Mouse (Mus musculus) kidney, embryonic 14.5 days (tissue): Measurements from ENCODE around the gene Ndufb10. TPM values are rescaled to one million over a fixed set of nuclear protein-coding genes. Genes with fewer than 3 reads are reported as not detected.

Experiments used
- ATAC-seq: fragments of 200-750 bp; cut with Nextera tagmentation; 2 replicates; pipeline ENCODE4 v1.8.0; 2017; ENCODE audit warnings: moderate number of reproducible peaks, mild to moderate bottlenecking, moderate TSS enrichment, moderate library complexity; ENCODE audit not compliant: low FRiP score, low TSS enrichment
- H3K27ac ChIP-seq: fragments of 300-500 bp; sonication (generic); 2 replicates; pipeline ENCODE4 v1.5.1; 2014; ENCODE audit warnings: low read depth, mild to moderate bottlenecking, low read length, moderate library complexity, mixed read lengths
- H3K27me3 ChIP-seq: fragments of 300-500 bp; sonication (generic); 2 replicates; pipeline ENCODE4 v1.6.1; 2014; ENCODE audit warnings: mild to moderate bottlenecking, low read length; ENCODE audit not compliant: control insufficient read depth, insufficient read depth
- H3K36me3 ChIP-seq: fragments of 300-500 bp; sonication (generic); 2 replicates; pipeline ENCODE4 v1.6.1; 2014; ENCODE audit warnings: low read length, mixed read lengths; ENCODE audit not compliant: control insufficient read depth, insufficient read depth
- H3K4me1 ChIP-seq: fragments of 300-500 bp; sonication (generic); 2 replicates; pipeline ENCODE4 v1.6.1; 2014; ENCODE audit warnings: low read length, mixed read lengths; ENCODE audit not compliant: control insufficient read depth, insufficient read depth
- H3K4me2 ChIP-seq: fragments of 300-500 bp; sonication (generic); replicated peaks from 2 replicates; pipeline ENCODE4 v1.6.1; 2014; ENCODE audit warnings: low read depth, mild to moderate bottlenecking, low read length
- H3K4me3 ChIP-seq: fragments of 300-500 bp; sonication (generic); 2 replicates; pipeline ENCODE4 v1.5.1; 2014; ENCODE audit warnings: mild to moderate bottlenecking, low read length
- H3K9ac ChIP-seq: fragments of 300-500 bp; sonication (generic); 2 replicates; pipeline ENCODE4 v1.6.1; 2014; ENCODE audit warnings: low read depth, mild to moderate bottlenecking, low read length, moderate library complexity
- H3K9me3 ChIP-seq: fragments of 300-500 bp; sonication (generic); 2 replicates; pipeline ENCODE4 v1.6.1; 2016; ENCODE audit warnings: low read length; ENCODE audit not compliant: control insufficient read depth
- WGBS: fragments of 180-500 bp; shearing (Covaris S2); extraction: QIAGEN DNeasy Blood & Tissue Kit; methylation state at CpG from one replicate; pipeline ENCODE4 v1.1.7; 2014; 5-methylcytosine and 5-hydroxymethylcytosine counted together
- polyA plus RNA-seq: library from polyadenylated mRNA; unstranded; fragments of >200 nt; fragmentation: Nextera tagmentation; extraction: Ambion mirVana; gene quantifications from 2 replicates; pipeline ENCODE4 v1.2.1, GENCODE M21; 2014

The Ndufb10 gene
- polyA plus RNA-seq, 1 experiment from 2014 or later, result 225 TPM

GRCm38 (mm10) chr17:24737135-24737810 is 13.0 kb upstream of the Ndufb10 start:
- 20% methylated on average over 8 of the region's 8 CpGs for WGBS

GRCm38 (mm10) chr17:24736330-24737051 is 12.2 kb upstream of the Ndufb10 start, which contains the start of gene Msrb1:
Gene Msrb1 (plus strand): TSS chr17:24736642.
- ATAC-seq, result peak; percentile 97

More at GRCm38 (mm10) chr17:24737135-24737810, 13.0 kb upstream of the Ndufb10 start:
- peaks cover 12% of the 10 kb centered on the region; the same call in 1 of the 2 replicates for H3K36me3 ChIP-seq
- H3K27me3 ChIP-seq, result no peaks in the 10 kb centered on the region
- peaks cover 7% of the 10 kb centered on the region; the same call in 1 of the 2 replicates for H3K4me1 ChIP-seq
- peak overlapping the region; percentile 66 for H3K4me3 ChIP-seq
- H3K4me2 ChIP-seq, result peak overlapping the region; percentile 86
- no peaks in the 10 kb centered on the region for H3K9me3 ChIP-seq
- no peak for ATAC-seq
- H3K9ac ChIP-seq, result peak overlapping the region; percentile 72; the same call in 1 of the 2 replicates
- H3K27ac ChIP-seq, result no peak overlapping the region

GRCm38 (mm10) chr17:24735446-24735845 is 11.2 kb upstream of the Ndufb10 start:
- no peak overlapping the region for H3K4me3 ChIP-seq
- H3K4me2 ChIP-seq, result 0 out of 2 replicates have a peak overlapping the region, but pooled peaks have one; percentile 45
- ATAC-seq, result no peak
- no peaks in the 10 kb centered on the region for H3K27me3 ChIP-seq
- no peak overlapping the region for H3K27ac ChIP-seq
- H3K4me1 ChIP-seq, result peaks cover 7% of the 10 kb centered on the region; the same call in 1 of the 2 replicates
- no peak overlapping the region for H3K9ac ChIP-seq
- 89% methylated on average over 7 of the region's 7 CpGs for WGBS
- H3K9me3 ChIP-seq, result no peaks in the 10 kb centered on the region
- H3K36me3 ChIP-seq, result peaks cover 6% of the 10 kb centered on the region; the same call in 1 of the 2 replicates

More at GRCm38 (mm10) chr17:24736330-24737051, 12.2 kb upstream of the Ndufb10 start, which contains the start of gene Msrb1:
- Histone ChIP-seq H3K9me3 (no peaks in the 10 kb centered on the region), H3K4me3 (peak within 1 kb of the TSS; percentile 66), H3K9ac (peak within 1 kb of the TSS; percentile 72), H3K4me1 (peaks cover 7% of the 10 kb centered on the region; the same call in 1 of the 2 replicates), H3K27me3 (no peaks in the 10 kb centered on the region), H3K27ac (peak within 1 kb of the TSS; percentile 53; the same call in 1 of the 2 replicates), H3K4me2 (peak within 1 kb of the TSS; percentile 86), H3K36me3 (peaks cover 12% of the 10 kb centered on the region; the same call in 1 of the 2 replicates)
- 2% methylated on average over 29 of the region's 29 CpGs for WGBS

- no peak for ATAC-seq
- Histone ChIP-seq H3K4me1 (peaks cover 7% of the 10 kb centered on the region; the same call in 1 of the 2 replicates), H3K4me3 (no peak overlapping the region), H3K27ac (no peak overlapping the region), H3K4me2 (no peak overlapping the region), H3K9ac (no peak overlapping the region), H3K27me3 (no peaks in the 10 kb centered on the region), H3K9me3 (no peaks in the 10 kb centered on the region), H3K36me3 (no peaks in the 10 kb centered on the region)
- 90% methylated on average over 1 of the region's 1 CpGs for WGBS
Observed at GRCm38 (mm10) chr17:24734513-24734912, 10.2 kb upstream of the Ndufb10 start.

GRCm38 (mm10) chr17:24733434-24734050 is 9.3 kb upstream of the Ndufb10 start:
- H3K4me1 ChIP-seq, result peaks cover 7% of the 10 kb centered on the region; the same call in 1 of the 2 replicates
- WGBS, result 91% methylated on average over 21 of the region's 21 CpGs
- H3K36me3 ChIP-seq, result no peaks in the 10 kb centered on the region
- no peak overlapping the region for H3K27ac ChIP-seq
- H3K4me2 ChIP-seq, result no peak overlapping the region
- no peak for ATAC-seq
- H3K27me3 ChIP-seq, result no peaks in the 10 kb centered on the region
- no peaks in the 10 kb centered on the region for H3K9me3 ChIP-seq
- no peak overlapping the region for H3K4me3 ChIP-seq
- no peak overlapping the region for H3K9ac ChIP-seq

- ATAC-seq, result no peak
- 83% methylated on average over 12 of the region's 12 CpGs for WGBS
Observed at GRCm38 (mm10) chr17:24732233-24732935, 8.1 kb upstream of the Ndufb10 start.

GRCm38 (mm10) chr17:24730787-24731186 is 6.5 kb upstream of the Ndufb10 start:
- Histone ChIP-seq H3K27me3 (no peaks in the 10 kb centered on the region), H3K9me3 (no peaks in the 10 kb centered on the region), H3K9ac (no peak overlapping the region), H3K4me1 (no peaks in the 10 kb centered on the region), H3K36me3 (no peaks in the 10 kb centered on the region), H3K27ac (no peak overlapping the region), H3K4me3 (no peak overlapping the region), H3K4me2 (no peak overlapping the region)
- WGBS, result 82% methylated on average over 14 of the region's 14 CpGs
- ATAC-seq, result no peak

More at GRCm38 (mm10) chr17:24732233-24732935, 8.1 kb upstream of the Ndufb10 start:
- Histone ChIP-seq H3K4me3 (no peak overlapping the region), H3K4me2 (no peak overlapping the region), H3K27me3 (no peaks in the 10 kb centered on the region), H3K9me3 (no peaks in the 10 kb centered on the region), H3K4me1 (peaks cover 5% of the 10 kb centered on the region; the same call in 1 of the 2 replicates), H3K27ac (no peak overlapping the region), H3K9ac (no peak overlapping the region), H3K36me3 (no peaks in the 10 kb centered on the region)

- Histone ChIP-seq H3K27ac (no peak overlapping the region), H3K9ac (no peak overlapping the region), H3K27me3 (no peaks in the 10 kb centered on the region), H3K4me3 (no peak overlapping the region), H3K36me3 (no peaks in the 10 kb centered on the region), H3K4me1 (no peaks in the 10 kb centered on the region), H3K4me2 (no peak overlapping the region), H3K9me3 (no peaks in the 10 kb centered on the region)
- no peak for ATAC-seq
- WGBS, result 78% methylated on average over 6 of the region's 6 CpGs
Observed at GRCm38 (mm10) chr17:24729067-24729466, 4.8 kb upstream of the Ndufb10 start.
